Mouse (Mus musculus) testis, adult 2 months (tissue): ENCODE measurements at regions not wholly inside any gene's neighbourhood (a gene's known extent, or its start where the extent isn't known, plus 50 kb on each side); places are given as distances from the start of the nearest gene placed in this dataset.

Experiments
- CTCF ChIP-seq: fragments of 200-500 bp; IDR thresholded peaks from 2 replicates; pipeline ENCODE4 v1.5.1; 2012; ENCODE audit warnings: low read depth, mild to moderate bottlenecking, inconsistent platforms, low read length, moderate library complexity; ENCODE audit not compliant: control insufficient read depth, insufficient read depth, insufficient replicate concordance
- POLR2A ChIP-seq: fragments of 200-500 bp; IDR thresholded peaks from 2 replicates; pipeline ENCODE4 v1.6.1; 2012; ENCODE audit warnings: low read depth, mild to moderate bottlenecking, inconsistent platforms, low read length, moderate library complexity; ENCODE audit not compliant: control insufficient read depth

DNA sequence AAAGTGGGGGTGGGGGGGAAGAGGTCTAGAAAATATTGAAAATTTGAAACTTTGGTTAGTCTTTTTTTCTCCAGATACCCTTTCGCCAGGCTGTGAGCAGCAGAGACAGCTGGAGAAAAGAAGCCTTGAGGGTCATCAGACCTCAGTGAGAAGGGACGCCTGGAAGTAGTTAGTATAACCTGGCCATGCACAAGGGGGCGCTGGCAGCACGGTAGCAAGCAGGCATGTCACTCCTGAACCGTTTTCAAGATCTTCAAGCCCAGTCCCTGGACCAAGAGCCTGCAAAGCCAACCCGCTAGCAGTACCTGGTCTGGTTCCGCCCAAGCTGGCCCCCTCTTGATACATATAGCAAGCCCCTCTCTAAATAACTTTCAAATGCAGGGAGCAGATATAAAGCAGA is 378.0 kb upstream of the Jmjd1c start:
- TF ChIP-seq CTCF (peak; percentile 53; the same call in 1 of the 2 replicates), POLR2A (no peak)
